Mouse (Mus musculus) testis, adult 2 months (tissue): ENCODE data around the gene Srebf1.

Source experiments
- CTCF ChIP-seq: fragments of 200-500 bp; IDR thresholded peaks from 2 replicates; pipeline ENCODE4 v1.5.1; 2012; ENCODE audit warnings: low read depth, mild to moderate bottlenecking, inconsistent platforms, low read length, moderate library complexity; ENCODE audit not compliant: control insufficient read depth, insufficient read depth, insufficient replicate concordance
- POLR2A ChIP-seq: fragments of 200-500 bp; IDR thresholded peaks from 2 replicates; pipeline ENCODE4 v1.6.1; 2012; ENCODE audit warnings: low read depth, mild to moderate bottlenecking, inconsistent platforms, low read length, moderate library complexity; ENCODE audit not compliant: control insufficient read depth

DNA sequence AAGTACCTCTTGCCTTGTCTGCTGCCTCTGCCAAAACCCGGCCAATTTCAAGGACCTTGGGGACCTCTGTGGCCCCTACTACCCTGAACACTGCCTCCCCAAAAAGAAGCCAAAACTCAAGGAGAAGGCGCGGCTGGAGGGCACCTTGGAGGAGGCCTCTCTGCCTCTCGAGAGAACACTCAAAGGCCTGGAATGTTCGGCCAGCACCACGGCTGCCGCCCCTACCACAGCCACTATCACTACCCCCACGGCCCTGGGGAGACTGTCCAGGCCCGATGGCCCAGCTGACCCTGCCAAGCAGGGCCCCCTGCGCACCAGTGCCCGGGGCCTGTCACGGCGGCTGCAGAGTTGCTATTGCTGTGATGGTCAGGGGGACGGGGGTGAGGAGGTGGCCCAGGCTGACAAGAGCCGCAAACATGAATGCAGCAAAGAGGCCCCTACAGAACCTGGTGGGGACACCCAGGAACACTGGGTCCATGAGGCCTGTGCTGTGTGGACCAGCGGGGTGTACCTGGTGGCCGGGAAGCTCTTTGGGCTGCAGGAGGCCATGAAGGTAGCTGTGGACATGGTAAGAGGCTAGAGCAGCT is 32.2 kb downstream of the Srebf1 start:
- TF ChIP-seq CTCF (no peak), POLR2A (no peak)
